Mouse (Mus musculus) right cerebral cortex, postnatal 14 days (tissue): ENCODE results near the gene Nsmce1.
"Not testable (repeated sequence)": the region's sequence is repeated elsewhere in the genome, so short reads cannot be mapped to it uniquely, and the experiment has no call there.

Experiments
- DNase-seq: peaks from one replicate; pipeline ENCODE4 v3.0.0; 2022

Nsmce1 gene

DNA sequence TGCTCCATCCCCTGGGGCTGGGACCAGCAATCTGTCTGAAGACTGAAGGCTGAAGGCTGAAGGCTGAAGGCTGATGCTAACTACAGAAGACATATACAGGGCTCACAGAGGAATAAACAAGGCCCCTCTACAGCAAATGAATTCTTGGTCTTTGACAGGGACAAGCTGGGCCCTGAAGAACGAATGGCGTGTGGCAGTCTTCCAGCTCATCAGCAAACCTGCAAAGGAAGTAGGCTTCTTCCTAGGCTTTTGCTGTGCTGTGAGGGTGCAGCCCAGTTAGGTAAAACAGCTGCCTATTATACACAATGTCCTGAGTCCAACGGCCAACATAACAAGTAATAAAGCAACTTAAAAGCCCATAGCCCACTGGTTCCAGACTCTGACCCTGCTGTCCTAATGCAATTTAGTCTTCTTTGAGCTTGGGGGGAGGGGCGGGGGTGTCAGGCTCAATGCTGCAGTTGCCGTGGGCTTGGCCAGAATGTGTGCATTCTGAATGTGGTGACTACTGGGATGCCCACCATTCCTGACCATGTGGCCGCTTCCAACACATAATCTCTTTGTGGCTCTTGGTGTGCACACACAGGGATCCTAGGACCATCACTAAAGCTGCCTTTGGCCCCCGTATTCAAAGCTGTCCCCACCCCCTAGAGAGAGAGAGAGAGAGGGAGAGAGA is 61.1 kb downstream of the Nsmce1 start:
- no peak for DNase-seq

DNA sequence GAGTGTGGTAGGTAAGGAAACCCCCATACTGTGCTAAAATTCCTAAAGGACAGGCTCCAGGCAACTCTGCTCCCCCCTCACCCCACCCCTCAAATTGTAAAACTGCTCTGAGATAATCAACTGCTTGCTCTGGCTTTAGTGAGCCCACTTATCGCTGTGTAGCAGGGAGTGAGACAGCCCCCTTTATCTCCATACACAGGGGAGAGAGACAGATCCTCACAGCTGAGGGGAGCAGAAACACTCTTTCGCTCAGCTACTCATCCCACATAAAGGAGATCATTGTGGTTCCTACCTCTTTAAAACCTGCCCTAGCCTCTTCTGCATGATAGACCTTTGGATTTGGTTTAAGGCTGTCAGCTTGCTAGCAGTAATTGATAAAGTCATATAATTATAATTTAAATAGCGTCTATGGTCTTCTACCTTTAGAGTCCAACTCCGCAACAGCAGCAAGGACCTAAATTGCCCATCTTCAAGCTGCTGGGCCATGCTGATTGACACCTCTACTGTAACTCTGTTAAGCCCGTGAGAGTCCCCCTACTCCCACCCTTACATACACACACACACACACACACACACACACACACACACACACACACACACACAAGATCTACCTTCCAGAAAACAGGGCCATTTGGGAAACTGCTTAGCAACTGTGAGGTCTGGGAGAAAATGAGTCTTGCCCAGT is 62.4 kb downstream of the Nsmce1 start:
- DNase-seq = not testable (repeated sequence)

DNA sequence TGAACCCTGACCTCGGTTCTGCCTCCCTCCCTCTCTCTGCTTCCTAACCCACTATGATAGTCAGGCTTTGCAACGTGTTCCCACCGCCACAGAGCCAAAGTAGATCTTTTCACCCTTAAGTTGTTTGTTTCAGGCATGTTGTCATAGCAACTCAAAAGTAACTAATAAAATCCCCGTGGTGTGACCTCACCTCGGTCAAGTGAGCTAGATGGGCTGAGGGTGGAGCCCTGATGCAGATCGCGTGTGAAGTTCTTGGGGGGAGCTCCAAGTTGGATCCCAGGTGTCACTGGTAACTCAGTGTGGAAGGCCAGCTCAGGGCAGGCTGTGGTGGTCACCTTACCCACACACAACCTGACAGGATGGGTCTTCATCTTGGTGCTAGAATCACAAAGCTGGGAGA is 63.0 kb downstream of the Nsmce1 start:
- no peak for DNase-seq

DNA sequence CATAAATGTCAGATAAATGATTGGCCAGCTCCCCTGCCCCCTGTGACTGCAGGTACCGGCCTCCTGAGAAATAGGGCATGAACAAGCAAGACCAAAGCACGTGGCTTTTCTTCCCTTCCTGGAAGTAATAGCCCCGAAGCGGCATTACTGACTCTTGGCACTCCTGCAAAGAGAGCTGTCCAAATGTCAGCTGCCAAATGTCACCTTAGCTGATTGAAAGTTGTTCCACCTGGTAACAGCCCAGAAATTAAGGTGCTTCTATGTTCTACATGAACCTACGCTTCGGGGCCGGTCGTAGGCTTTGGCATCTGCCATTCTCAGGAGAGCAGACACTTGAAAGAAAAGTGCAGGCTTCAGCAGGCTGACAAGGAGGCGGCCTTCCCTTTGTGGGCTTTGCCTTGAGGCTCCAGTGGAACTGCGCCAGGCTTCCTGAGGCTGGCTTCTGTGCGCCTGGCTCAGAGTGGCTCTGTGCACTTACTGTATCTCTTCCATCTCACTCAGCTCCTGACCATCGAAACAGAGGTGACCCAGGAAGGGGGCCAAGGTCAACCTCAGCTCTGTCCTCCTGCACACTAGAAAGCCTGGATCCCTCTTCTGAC is 63.8 kb downstream of the Nsmce1 start:
- no peak for DNase-seq

DNA sequence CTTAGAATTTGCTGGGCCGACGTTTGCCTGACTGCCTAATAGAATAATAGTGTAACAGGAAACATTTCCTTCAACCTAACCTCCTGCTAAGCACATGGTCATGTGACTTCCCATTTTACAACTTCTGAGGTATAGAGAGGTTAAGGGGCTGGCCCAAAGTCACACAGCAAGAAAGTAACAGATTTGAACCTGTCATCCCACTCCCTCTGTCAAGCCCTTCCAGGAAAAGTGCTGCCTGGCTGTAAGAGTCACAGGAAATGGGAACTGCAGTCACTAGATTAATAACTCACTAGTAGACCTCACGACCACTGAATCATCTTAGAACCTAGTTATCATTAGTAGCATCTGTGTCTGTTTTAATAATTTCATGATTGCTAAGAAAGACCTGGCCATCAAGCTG is 68.3 kb downstream of the Nsmce1 start:
- DNase-seq = no peak

DNA sequence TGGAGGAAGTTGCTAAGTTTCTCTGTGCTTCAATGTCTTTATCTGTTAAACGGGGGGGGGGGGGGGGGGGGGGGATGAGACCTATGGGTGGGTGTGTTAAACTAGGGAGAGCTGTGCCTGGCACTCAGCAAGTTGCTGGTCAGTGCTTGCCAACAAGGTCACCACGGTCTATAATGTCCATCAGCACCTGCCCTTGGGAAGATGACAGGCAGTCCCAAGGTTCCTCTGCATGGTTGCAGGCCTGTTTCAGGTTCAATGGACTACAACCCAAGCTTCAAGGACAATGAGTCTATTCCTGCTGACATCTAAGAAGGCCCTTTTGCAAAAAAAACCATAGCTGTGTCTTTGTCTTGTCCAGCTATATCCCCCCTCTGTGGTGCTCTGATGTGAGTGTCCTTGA is 69.5 kb downstream of the Nsmce1 start:
- DNase-seq = no peak

DNA sequence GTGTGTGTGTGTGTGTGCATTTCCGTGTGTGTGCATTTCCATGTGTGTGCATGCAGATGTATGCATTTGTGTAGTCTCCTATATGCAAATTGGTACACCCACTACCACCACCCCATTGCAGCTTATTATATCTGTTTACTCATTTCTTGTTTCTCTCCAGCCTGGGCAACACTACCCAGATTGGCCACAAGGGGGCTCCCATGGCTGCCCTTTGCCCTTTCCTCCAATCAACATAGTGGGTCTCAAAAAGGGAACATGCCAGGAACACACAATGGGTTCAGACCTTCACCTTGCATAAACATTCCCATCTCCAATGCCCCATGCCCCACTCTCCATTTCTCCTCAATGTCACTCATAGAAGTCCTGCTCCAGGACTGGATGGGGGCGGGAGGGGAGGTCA is 71.2 kb downstream of the Nsmce1 start:
- DNase-seq = no peak

DNA sequence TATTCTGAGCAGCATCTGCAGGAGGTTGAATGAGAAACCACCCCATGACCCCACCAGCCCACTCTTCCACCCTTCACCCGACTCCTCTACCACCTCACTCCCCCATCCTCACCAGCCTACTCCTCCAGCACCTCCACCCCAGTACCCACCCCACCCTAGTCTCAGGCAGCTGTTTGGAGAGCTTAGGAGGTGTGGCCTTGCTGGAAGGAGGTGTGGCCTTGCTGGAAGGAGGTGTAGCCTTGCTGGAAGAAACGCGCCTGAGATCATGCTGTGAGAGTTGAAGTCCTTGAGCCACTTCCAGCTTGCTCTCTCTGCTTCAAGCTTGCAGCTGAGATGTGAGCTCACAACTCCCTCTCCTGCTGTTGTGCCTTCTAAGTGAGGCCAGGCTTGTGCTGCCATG is 73.0 kb downstream of the Nsmce1 start:
- DNase-seq = no peak
